Mouse (Mus musculus) cerebellum, postnatal 25 days (tissue): ENCODE measurements around the gene Chn2.

Source experiments
- DNase-seq, 2 experiments: peaks; one replicate each; pipeline ENCODE4 v3.0.0; 2021; ENCODE audit warnings: mixed read lengths in 2 of 2

The Chn2 gene

DNA sequence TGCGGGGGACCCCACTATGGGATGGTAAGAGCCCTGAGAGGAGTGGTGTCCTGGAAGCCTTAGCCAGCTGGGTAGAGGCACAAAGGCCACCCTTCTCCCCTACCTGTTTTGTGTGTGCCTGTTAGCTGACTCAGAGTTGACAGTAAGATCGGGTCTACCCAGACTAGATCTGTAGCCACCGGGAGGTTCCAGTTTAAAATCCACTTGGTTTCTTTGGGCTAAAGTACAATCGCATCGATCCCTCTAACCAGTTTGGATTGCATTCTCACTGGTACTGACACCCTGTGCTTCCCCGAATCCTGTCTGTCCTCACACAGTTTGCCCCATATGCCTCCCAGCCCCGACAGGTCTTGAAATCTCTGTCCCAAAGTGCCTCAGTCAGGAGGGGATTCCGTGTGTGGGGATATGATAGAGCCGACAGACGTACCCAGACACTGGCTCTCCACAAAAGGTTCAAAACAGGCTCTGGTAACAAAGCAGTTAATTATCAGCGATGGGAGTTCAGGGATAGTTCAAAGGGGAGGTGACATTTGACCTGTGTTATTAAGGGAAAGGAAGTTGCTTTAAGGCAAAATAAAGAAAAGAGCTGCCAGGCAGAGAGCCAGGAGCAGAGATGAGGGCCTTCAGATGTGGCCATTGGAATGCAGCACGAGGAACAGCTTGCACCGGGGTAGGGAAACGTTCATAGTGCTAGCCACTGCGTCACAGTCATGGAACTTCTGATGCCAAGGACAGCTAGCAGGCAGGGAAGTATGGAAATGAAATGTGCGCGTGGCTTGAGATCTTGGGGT lies 212.2 kb downstream of the Chn2 start:
- DNase-seq: no peak

DNA sequence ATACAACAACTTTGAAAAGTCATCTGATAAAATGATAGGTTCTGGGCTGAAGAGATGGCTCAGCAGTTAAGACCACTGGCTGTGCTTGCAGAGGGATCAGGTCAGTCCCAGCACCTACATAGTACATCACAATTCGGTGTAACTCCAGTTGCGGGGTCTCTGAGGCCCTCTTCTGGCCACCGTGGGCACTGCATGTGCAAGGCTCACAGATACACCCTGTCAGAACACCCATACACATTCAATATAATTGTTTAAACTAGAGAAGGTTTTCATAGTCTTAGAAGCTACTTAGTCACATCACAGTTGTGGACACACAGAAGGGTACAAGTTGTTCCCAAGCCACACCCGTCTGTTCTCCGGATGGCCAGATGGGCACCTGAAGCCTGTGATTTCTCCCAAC lies 213.9 kb downstream of the Chn2 start:
- DNase-seq: peak; percentile 65 to 74

DNA sequence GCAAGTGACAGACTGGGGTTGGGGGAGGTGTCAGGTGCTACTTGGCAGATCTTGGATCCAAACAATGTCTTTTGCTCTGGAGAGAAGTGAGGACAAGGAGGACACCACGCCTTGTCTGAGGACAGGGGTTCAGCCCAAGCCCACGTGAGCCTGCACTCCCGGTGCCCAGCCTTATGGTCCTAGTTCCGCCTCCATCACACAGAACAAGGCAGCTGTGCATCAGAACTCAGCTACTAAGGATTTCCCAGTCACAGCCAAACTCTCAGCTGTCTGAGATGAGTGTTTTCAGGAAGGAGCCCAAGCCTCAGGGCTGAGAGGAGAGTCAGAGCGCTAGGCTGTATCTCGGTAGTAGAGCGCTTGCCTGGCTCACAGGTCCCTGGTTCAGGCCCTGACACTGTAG lies 214.5 kb downstream of the Chn2 start:
- DNase-seq: no peak

DNA sequence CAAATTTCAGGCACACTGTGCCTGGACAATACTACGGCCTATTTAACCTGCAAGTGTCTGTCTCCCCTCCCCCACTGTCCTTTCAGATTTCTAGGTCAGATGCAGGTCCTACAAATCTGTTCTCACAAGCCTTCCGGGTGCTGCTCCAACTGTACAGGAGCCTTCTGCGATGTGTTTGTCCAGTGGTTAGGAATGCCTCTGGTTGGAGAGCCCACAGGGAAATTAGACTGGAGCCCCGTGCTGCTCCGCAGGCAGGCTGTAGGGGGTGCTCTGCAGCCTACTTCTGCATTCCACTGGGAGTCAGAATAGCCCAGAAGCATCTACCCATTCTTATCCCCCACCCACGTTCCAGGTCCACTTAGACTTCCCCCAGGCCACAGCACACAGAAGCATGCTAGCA lies 215.4 kb downstream of the Chn2 start:
- peak in 1 of 2 experiments; percentile 47 for DNase-seq

DNA sequence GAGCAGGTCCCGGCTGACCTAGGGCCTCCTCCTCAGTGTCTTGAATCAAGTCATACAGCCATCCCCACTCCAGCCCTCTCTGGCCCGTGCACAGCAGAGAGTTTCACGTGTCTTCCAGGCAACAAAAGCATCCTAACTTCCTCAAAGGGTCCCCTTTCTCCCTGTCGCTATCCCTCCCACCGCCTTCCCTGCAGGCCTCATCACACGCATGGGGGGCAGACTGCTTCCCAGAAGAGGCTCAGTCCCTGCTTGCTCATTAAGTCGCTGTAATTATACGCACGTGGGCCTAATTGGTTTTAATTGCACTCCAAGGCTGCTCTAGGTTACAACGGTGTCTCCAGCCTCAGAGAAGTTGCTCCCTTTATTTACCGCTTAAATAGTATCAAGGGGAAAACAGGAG lies 216.0 kb downstream of the Chn2 start:
- no peak for DNase-seq

DNA sequence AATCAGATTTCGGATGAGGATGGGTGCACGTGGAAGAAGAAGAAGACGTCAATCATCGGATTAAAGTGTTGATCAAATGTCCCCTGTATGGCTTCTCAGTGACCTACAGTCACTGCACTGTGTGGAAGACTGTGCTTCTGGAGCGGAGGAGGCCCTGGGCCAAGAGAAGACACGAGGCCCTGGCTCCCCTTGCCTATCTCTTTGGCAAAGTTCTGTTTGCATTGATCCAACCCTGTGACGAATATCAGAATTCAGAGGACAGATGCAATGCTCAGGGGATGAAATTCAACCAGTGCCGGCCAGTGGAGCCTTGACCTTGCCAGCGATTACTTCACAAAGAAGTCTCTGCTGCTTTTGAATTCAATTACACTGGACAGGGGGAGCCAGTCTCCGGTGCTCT lies 217.0 kb downstream of the Chn2 start:
- no peak for DNase-seq

DNA sequence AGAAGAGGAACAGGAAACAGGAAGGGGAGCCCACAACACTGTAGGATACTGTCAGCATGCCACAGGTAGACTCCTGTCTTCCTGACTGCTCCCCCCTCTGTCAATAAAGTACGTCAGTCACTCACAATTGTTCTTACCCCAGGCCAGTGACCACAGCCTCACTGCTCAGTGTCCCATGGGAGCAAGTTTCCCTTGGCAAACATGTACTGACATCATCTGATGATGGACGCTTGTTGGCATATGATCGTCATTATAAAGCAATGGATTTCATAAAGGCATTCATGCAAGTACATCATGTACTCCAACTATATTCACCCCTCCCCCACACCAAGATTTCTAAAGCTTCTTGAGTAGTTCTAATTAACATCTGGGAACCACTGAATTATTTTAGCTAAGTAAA lies 218.2 kb downstream of the Chn2 start:
- no peak for DNase-seq

DNA sequence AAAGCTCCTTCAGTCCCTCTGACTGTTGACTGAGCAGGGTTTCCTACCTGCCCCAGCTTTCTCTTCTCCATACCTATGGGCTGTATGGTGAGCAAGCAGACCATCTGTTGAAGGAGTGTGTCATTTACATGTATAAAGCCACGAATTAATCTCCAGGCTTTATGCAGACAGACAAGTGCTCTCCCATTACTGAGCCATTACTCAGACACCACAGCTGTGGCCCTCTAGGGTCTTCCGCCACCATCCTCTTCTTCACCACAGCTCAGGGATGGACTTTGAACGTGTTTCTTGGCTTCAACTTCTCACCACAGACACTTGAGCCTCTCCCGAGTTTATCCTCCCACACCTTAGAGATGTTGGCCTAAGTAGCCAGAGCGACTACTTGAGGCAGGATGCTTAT lies 219.1 kb downstream of the Chn2 start:
- DNase-seq: no peak

DNA sequence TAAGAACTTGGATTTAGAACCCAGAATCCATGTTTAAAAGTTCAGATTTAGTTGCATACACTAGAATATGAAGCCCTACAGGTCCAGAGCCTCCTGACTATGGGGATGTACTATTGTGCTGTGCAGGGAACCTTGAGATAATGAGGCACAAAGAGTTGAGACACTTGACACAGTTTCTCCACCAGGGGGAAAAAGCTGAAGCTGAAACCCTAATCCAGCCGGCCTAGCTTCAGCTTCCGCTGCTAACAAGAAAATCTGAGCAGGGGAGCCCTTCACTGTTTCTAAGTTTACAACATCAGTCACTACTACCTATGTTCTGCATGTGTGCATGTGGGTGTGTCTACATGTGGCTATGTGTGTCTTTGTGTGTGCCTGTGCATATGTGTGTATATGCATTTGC lies 223.4 kb downstream of the Chn2 start:
- DNase-seq: no peak

DNA sequence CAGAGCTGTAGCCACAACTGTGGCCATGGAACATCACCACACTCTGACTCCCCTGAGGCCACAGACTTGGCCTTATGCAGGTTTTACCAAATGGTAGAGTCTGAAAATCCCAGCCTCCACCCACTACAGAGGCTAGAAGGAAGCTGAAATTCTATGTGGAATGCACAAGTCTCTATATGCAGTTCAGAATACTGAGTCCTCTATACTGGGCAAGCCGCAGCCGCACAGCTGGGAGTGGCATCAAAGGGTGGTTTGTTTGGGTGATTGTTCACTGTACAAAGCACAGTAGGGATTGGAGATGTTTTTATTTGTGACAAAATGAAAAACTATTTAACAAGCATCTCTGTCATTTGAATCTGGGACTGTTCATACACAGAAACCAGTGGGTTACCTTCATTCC lies 224.5 kb downstream of the Chn2 start:
- no peak for DNase-seq

DNA sequence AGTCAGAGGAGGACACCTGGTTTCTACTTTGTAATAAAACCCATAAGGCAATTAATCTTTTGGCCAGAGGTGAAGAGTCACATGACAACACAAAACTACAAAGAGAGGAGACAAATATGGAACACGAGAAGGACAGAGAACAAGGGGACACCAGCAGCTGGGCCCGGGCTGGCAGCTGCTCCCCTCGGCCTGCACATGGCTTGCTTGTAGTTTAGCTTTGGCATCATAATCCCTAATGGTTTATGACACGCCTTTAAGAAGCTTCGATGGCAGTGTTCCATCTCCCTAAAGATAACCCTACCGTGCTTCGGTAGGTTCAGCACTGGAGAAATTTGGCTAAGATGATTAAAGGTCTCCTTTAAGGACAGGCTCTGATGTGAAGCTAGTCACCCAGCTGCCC lies 225.2 kb downstream of the Chn2 start:
- DNase-seq: no peak

DNA sequence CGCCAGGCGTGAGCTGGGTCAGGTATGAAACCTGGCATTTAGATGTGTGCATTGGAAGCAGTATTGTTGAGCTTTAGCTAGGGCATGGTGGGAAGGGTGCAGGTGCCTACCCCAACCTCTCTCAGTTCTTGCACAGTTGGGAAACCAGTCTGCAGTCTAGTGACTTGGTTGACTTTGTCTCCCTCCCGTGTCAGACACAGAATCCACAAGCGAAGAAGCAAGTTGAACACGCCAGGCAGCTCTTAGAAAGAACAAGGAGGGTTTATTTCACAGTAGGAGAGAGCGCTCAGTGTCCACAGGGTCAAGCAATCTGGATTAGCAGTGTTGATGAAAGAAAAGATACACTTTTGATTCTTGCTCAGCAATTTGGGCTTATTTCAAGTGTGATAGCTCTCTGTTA lies 226.0 kb downstream of the Chn2 start:
- no peak for DNase-seq

DNA sequence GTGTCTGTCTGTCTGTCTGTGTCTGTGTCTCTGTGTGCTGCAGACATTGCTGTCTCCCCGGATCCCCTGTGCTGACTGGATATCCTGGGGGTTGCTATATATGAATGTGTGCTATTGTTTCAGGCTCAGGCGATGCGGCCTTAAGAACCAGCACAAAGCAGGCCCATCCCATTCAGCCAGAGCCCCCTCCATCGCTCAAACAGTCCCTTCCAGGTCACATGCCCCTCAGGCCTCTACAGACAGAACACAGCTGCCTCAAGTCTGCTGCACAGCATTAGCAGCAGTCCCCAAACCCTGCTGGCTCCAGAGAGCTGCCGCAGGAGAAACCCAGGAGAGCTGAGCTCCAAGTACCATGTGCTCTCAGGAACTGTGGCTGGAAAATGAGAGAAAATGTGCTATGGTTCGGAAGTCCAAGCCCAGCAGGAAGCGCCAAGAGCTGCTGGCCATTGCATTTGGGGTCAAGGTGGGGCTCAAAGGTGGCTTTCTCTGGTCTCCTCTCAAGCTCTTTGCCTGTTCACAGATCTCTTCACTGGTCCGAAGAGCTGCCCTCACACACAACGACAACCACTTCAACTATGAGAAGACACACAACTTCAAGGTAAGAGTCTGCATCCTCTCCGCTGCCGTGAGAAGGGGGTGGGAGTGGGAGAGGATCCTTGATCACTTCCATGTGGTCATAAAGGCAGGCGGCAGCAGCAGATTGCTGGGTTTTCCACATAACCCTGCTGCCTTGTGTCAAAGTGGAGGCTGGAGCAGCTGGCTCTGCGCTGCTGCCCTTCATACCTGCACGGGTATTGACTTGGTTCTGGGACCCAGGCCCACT lies 233.4 kb downstream of the Chn2 start:
- DNase-seq: no peak

DNA sequence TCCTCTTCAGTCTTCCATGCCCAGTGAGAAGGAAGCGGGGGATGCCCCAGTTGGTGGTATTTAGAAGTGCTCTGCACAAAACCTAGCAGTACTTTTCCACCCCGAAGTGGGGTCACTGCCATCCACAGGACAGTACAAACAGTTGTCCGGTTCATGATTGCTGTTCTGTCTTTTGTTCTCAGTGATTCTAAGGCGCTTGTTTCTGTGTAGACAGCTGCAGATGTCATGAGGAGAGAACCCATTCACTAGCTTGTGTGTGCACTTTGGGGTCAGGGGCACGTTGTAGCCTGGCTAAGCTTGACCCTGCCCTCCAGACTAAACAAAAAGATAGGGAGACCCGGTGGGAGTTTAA lies 234.0 kb downstream of the Chn2 start:
- DNase-seq: no peak

DNA sequence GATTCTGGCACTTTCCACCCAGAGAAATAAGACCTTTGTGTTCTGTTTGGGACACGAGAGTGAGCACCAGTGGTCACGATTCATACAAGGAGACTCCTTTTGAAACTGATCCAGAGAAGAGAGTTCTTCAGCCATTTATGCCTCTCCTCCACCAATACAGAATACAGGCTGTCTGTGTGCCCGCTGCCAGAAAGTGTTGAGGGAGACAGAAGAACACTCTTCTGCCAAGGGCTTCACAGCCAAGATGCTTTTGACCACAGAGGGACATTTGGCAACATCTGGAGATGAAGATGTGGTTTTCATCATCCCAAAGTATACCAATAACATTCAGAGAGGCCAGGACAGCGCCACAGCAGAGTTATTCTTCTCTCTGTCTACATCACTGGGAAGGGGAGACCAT lies 237.9 kb downstream of the Chn2 start:
- DNase-seq: no peak

DNA sequence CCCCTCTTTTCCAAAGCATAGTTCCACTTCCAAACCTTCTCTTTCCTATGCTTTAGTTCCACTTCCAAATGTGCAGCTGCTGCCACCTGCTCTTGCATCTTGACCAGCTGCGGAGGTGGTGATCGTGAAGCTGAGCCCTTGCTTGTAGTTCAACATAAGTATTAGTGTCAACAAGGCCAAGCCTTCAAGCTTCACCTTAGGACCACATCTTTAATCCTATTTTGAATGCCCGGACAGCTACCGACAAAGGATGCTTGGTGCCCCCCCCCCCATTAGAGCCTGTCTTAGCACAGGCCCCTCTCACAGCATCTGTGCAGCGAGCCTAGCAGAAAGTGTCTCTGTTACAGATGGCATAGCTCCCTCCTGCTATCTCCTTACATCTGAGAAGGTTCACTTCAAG lies 238.5 kb downstream of the Chn2 start:
- no peak for DNase-seq

DNA sequence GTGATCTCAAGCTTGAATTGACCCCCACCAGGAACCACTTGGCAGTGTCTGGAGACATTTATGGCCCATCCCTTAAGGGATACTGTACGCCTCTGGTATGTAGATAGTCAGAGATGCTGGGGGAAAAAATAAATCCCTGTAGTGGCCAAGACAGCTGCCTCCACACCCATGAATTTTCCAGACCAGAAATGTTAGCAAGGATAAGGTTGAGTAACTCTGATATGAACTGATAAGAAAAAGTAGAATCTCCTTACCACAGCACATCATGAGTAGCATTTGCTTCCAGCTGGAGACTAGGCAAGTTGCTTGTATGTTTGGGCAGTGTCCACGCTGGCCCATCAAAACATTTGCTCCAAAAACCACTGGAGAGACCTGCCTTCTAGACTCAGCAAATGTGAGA lies 239.3 kb downstream of the Chn2 start:
- DNase-seq: no peak

DNA sequence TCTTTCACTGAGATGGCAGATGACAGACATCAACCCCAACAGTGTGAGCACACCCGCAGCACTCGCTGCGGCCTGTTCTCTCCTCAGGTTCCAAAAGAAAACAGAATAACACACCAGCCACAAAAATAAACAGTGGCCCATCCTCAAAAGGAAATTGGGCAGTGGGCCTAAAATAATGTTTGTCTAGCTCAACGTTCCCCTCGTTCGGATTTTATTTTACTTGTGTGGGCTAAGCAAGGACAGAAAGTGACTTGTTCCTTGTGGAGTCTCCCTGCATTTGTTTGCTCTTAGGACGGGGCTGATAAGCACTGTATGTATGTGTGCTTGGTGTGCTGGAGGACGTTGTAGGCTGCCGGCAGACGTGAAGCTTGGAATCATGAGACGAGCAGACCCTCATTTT lies 240.0 kb downstream of the Chn2 start:
- DNase-seq: no peak

DNA sequence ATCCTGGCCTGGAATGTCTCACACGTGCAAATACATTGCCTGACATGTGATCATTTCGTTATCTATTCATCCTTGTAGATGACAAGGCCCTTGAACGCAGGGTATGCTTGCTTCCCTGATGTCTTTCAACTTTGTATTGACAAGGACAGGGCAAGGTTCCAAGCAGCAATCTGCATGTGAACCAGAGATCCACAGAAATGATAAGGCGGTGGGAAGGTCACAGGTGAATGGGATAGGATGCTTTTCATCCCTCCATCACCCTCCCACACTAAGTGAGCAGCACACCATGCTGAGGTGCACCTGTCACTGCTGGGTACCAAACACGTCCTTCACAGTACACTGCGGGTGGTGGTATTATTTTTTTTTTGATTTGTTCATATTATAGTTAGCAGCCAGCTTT lies 240.9 kb downstream of the Chn2 start:
- DNase-seq: no peak

DNA sequence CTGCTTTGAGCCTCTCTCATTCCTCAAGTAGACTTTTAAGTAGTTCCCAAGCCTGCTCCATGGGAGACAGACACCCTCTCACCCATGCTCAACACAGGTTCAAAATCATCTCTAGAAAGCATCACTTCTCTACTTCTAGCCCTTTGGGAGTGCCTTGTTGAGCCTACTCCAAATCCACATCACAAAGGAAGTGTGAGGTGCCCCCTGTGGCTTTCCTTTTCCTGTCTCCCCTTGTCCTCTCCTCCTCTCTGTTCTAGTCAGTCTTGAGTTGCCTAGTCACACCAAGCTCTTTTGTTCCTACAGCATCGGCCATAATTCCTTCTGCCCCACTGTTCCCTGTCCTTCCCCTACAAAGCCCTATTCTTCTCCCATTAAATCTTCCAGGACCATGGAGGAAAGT lies 243.9 kb downstream of the Chn2 start:
- DNase-seq: no peak

DNA sequence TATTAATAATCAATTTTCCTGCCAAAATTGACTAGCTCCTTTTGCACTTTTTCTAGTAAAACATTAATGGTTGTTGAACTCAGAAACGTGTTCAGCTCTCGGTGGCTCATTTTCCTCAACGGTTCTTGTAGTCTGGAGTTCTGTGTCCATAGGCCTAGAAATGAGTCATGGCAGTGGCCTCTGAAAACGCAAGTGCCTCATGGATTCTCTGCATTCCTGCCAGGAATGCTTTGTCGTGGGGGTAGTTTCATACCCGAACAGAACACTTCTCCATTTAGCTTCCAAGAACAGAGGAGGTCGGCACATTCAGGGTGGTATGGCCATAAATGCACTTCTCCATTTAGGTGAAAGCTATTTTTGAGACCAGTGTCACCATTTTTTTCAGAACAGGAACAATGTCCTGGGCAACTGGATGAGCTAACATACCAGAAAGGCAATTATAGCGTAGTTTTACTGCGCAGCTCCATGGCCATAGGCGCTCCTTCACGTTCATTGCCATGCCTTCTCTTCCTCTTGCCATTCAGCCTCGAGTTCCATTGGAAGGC lies 244.9 kb downstream of the Chn2 start:
- no peak for DNase-seq

DNA sequence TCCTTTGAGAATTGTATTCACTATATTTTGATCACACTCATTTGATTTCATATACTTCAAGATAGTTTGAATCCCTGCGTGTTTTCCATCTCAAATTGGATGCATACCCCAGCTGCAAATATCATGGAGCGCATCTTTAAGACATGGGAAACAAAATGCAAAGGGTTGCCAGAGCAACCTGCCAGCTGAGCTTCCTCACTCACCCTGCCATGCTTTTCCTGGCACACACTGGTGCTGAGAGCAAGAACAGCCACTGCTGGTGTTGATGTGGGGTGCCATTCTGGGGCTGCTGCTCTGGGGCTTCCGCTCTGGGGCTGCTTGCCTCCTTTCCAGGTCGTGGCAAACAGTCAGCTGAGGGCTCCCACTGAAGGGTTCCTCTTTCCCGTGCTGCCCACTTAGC lies 247.5 kb downstream of the Chn2 start:
- no peak for DNase-seq

DNA sequence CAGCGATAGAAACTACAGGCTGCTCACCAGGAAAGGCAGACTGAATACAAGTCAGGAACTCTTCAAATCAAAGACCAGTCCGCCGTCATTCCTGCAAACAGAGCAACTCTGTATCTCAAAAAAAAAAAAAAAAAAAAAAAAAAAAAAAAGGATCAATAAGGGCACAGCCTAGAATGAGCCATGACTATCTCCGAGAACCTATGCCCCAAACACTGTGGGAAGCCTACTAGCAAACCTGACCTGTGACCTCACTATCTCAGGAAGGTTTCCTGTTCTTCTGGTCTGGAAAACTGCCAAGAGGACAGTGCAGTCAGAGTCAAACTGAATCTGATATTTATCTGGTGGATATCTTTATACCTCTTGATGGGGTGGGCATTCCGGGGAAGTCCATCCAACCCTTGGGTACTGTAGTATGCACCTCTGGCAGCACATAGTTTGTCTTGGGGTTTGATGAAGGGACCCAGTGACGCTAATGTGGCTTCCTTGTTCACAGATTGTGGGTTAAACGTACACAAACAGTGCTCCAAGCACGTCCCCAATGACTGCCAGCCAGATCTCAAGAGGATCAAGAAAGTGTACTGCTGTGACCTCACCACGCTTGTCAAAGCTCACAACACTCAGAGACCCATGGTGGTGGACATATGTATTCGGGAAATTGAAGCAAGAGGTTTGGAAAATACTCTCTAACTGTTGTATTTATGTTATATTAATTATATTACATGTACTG lies 250.6 kb downstream of the Chn2 start:
- DNase-seq: no peak

DNA sequence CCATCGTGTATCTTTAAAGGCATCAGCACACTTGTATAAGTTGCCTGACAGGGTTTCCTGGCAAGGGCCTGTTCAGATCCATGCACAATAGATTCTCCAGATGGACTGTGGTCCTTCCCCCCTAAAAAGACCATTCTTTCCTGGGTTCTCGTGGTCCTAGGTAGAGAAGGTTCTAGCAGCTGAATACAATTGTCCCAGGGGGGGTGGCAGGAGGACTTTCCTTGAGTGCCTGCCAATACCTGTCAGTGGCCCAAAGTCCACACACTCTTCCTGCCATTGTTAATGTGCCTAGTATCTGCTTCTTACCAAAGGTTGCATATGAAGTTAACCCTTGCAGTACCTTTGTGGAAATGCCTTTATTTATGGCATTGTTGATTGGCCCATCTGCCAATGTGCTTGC lies 257.9 kb downstream of the Chn2 start:
- DNase-seq: no peak
